Mouse (Mus musculus): ENCODE data around the gene Il11ra1. TPM values are rescaled to one million over a fixed set of nuclear protein-coding genes. Genes with fewer than 3 reads are reported as not detected.

Gene Il11ra1
- polyA plus RNA-seq, 1 experiment from 2014 or later, result 152 TPM

Other genes with a start within 250 kb of the Il11ra1 start
- 4.8 and 6.0 TPM in 2 replicates for gene Kif24, start 235.1 kb upstream of the Il11ra1 start, polyA plus RNA-seq (2015; fragmentation: Nextera tagmentation; extraction: Ambion mirVana)
- gene Nudt2, start 234.8 kb upstream of the Il11ra1 start, polyA plus RNA-seq (2015; fragmentation: Nextera tagmentation; extraction: Ambion mirVana), result 49.5 and 49.6 TPM in 2 replicates
- 7.9 and 9.6 TPM in 2 replicates for gene AI464131, start 196.9 kb upstream of the Il11ra1 start, polyA plus RNA-seq (2015; fragmentation: Nextera tagmentation; extraction: Ambion mirVana)
- 0.65 and 0.87 TPM in 2 replicates for gene 1110017D15Rik, start 182.7 kb upstream of the Il11ra1 start, polyA plus RNA-seq (2015; fragmentation: Nextera tagmentation; extraction: Ambion mirVana)
- gene Fam219a, start 130.5 kb upstream of the Il11ra1 start, polyA plus RNA-seq (2015; fragmentation: Nextera tagmentation; extraction: Ambion mirVana), result 2.9 and 3.0 TPM in 2 replicates
- 4.7 and 5.1 TPM in 2 replicates for gene Dnaic1, start 130.2 kb upstream of the Il11ra1 start, polyA plus RNA-seq (2015; fragmentation: Nextera tagmentation; extraction: Ambion mirVana)
- 22.8 and 23.0 TPM in 2 replicates for gene Enho, start 59.7 kb upstream of the Il11ra1 start, polyA plus RNA-seq (2015; fragmentation: Nextera tagmentation; extraction: Ambion mirVana)
- 10.1 and 10.5 TPM in 2 replicates for gene Cntfr, start 2.9 kb upstream of the Il11ra1 start, polyA plus RNA-seq (2015; fragmentation: Nextera tagmentation; extraction: Ambion mirVana)
- gene Rpp25l, start 13.5 kb downstream of the Il11ra1 start, polyA plus RNA-seq (2015; fragmentation: Nextera tagmentation; extraction: Ambion mirVana), result 54.3 and 58.6 TPM in 2 replicates
- gene Dctn3, start 23.2 kb downstream of the Il11ra1 start, polyA plus RNA-seq (2015; fragmentation: Nextera tagmentation; extraction: Ambion mirVana), result 132 TPM in 2 replicates
- gene Arid3c, start 31.2 kb downstream of the Il11ra1 start, polyA plus RNA-seq (2015; fragmentation: Nextera tagmentation; extraction: Ambion mirVana), result not detected in 2 replicates
- gene Galt, start 55.2 kb downstream of the Il11ra1 start, polyA plus RNA-seq (2015; fragmentation: Nextera tagmentation; extraction: Ambion mirVana), result 43.8 and 44.7 TPM in 2 replicates
- gene Sigmar1, start 56.2 kb downstream of the Il11ra1 start, polyA plus RNA-seq (2015; fragmentation: Nextera tagmentation; extraction: Ambion mirVana), result 76.9 and 88.4 TPM in 2 replicates
- 29.9 and 33.6 TPM in 2 replicates for gene Ccl27a, start 74.3 kb downstream of the Il11ra1 start, polyA plus RNA-seq (2015; fragmentation: Nextera tagmentation; extraction: Ambion mirVana)
- 3.4 and 26.5 TPM in 2 replicates for gene Gm21541, start 203.6 kb downstream of the Il11ra1 start, polyA plus RNA-seq (2015; fragmentation: Nextera tagmentation; extraction: Ambion mirVana)
- 2.5 and 2.8 TPM in 2 replicates for gene Gm20878, start 241.6 kb downstream of the Il11ra1 start, polyA plus RNA-seq (2015; fragmentation: Nextera tagmentation; extraction: Ambion mirVana)